Mouse (Mus musculus) olfactory bulb, adult 2 months (tissue): Measurements from ENCODE around the gene Ppip5k2.

Source experiments
- CTCF ChIP-seq: fragments of 200-500 bp; IDR thresholded peaks from 2 replicates; pipeline ENCODE4 v1.5.1; 2012; ENCODE audit warnings: low read depth, mild to moderate bottlenecking, low read length, moderate library complexity; ENCODE audit not compliant: insufficient read depth
- POLR2A ChIP-seq: fragments of 200-500 bp; IDR thresholded peaks from 2 replicates; pipeline ENCODE4 v1.6.1; 2012; ENCODE audit warnings: mild to moderate bottlenecking, low read depth, low read length, moderate library complexity; ENCODE audit not compliant: insufficient read depth

DNA sequence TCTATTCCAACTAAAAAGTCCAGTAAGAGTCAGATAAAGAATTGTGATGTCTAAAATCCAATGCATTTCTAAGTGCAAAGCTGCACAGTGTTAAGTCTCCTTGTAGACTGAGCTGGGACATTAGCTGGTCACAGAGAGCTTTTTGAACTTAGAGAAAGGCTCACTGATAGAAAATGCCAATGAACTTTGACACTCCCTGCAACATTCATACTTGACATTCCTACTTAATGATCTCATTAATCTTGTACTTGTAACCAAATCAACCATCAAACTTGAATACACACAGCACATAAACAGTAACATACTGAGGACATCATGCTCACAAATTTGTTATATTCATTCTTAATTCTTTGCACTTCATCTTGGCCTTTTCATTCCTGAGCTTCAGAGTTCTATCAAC is 10.4 kb downstream of the Ppip5k2 start:
- TF ChIP-seq POLR2A, result no peak
- no peak for TF ChIP-seq CTCF
